Mouse (Mus musculus): ENCODE measurements around the gene Nipa2. TPM values are rescaled to one million over a fixed set of nuclear protein-coding genes. Genes with fewer than 3 reads are reported as not detected.

Nipa2 gene
- polyA plus RNA-seq, 1 experiment from 2014 or later: 44.1 TPM

Other genes with a start within 250 kb of the Nipa2 start
- 1.1 and 1.2 TPM in 2 replicates for gene Siglech, start 194.3 kb downstream of the Nipa2 start, polyA plus RNA-seq (2016; fragmentation: Nextera tagmentation; extraction: Ambion mirVana)
- gene Tubgcp5, start 168.3 kb downstream of the Nipa2 start, polyA plus RNA-seq (2016; fragmentation: Nextera tagmentation; extraction: Ambion mirVana): 45.0 and 45.8 TPM in 2 replicates
- 73.3 and 79.9 TPM in 2 replicates for gene Cyfip1, start 120.7 kb downstream of the Nipa2 start, polyA plus RNA-seq (2016; fragmentation: Nextera tagmentation; extraction: Ambion mirVana)
- gene Nipa1, start 57.5 kb upstream of the Nipa2 start, polyA plus RNA-seq (2016; fragmentation: Nextera tagmentation; extraction: Ambion mirVana): 15.2 TPM in 2 replicates
- 37.6 and 39.6 TPM in 2 replicates for gene Herc2, start 87.7 kb upstream of the Nipa2 start, polyA plus RNA-seq (2016; fragmentation: Nextera tagmentation; extraction: Ambion mirVana)